Mouse (Mus musculus) liver, embryonic 15.5 days (tissue): ENCODE data around the gene Cdc42ep2. TPM values are rescaled to one million over a fixed set of nuclear protein-coding genes. Genes with fewer than 3 reads are reported as not detected.

Experiments
- ATAC-seq: fragments of 200-750 bp; cut with Nextera tagmentation; 2 replicates; pipeline ENCODE4 v1.8.0; 2017; ENCODE audit warnings: moderate number of reproducible peaks, mild to moderate bottlenecking, moderate library complexity; ENCODE audit not compliant: insufficient read depth
- H3K27ac ChIP-seq: fragments of 300-500 bp; sonication (generic); replicated peaks from 2 replicates; pipeline ENCODE4 v1.5.1; 2015; ENCODE audit warnings: mild to moderate bottlenecking, inconsistent platforms
- H3K27me3 ChIP-seq: fragments of 300-500 bp; sonication (generic); 2 replicates; pipeline ENCODE4 v1.6.1; 2015; ENCODE audit warnings: mild to moderate bottlenecking, inconsistent platforms
- H3K36me3 ChIP-seq: fragments of 300-500 bp; sonication (generic); replicated peaks from 2 replicates; pipeline ENCODE4 v1.6.1; 2015; ENCODE audit warnings: moderate library complexity, mild to moderate bottlenecking, inconsistent platforms
- H3K4me1 ChIP-seq: fragments of 300-500 bp; sonication (generic); replicated peaks from 2 replicates; pipeline ENCODE4 v1.6.1; 2015; ENCODE audit warnings: inconsistent platforms
- H3K4me2 ChIP-seq: fragments of 300-500 bp; sonication (generic); 2 replicates; pipeline ENCODE4 v1.6.1; 2015; ENCODE audit warnings: moderate library complexity, mild to moderate bottlenecking, inconsistent platforms
- H3K4me3 ChIP-seq: fragments of 300-500 bp; sonication (generic); replicated peaks from 2 replicates; pipeline ENCODE4 v1.5.1; 2015; ENCODE audit warnings: mild to moderate bottlenecking, inconsistent platforms
- H3K9ac ChIP-seq: fragments of 300-500 bp; sonication (generic); 2 replicates; pipeline ENCODE4 v1.6.1; 2015; ENCODE audit warnings: moderate library complexity, mild to moderate bottlenecking, inconsistent platforms
- H3K9me3 ChIP-seq: fragments of 300-500 bp; sonication (generic); replicated peaks from 2 replicates; pipeline ENCODE4 v1.6.1; 2016; ENCODE audit warnings: inconsistent platforms
- WGBS: fragments of 180-500 bp; shearing (Covaris S2); methylation state at CpG from one replicate; pipeline ENCODE4 v1.1.7; 2015; ENCODE audit warnings: mixed read lengths; ENCODE audit not compliant: insufficient replicate concordance; 5-methylcytosine and 5-hydroxymethylcytosine counted together
- polyA plus RNA-seq: library from polyadenylated mRNA; unstranded; fragments of >200 nt; fragmentation: Nextera tagmentation; extraction: Ambion mirVana; gene quantifications from 2 replicates; pipeline ENCODE4 v1.2.1, GENCODE M21; 2015

Gene Cdc42ep2
- polyA plus RNA-seq, 1 experiment from 2014 or later, result 2.9 TPM

GRCm38 (mm10) chr19:5955704-5956670, 31.4 kb upstream of the Cdc42ep2 start:
- Histone ChIP-seq H3K4me1 (peaks cover 27% of the 10 kb centered on the region), H3K4me2 (peak overlapping the region; percentile 34), H3K9ac (no peak overlapping the region), H3K27me3 (no peaks in the 10 kb centered on the region), H3K9me3 (no peaks in the 10 kb centered on the region), H3K36me3 (peaks cover 97% of the 10 kb centered on the region), H3K4me3 (peak overlapping the region; percentile 5; the same call in 1 of the 2 replicates), H3K27ac (0 out of 2 replicates have a peak overlapping the region, but pooled peaks have one; percentile 10)
- 76% methylated on average over 28 of the region's 28 CpGs for WGBS
- no peak for ATAC-seq

GRCm38 (mm10) chr19:5954936-5955335, 30.3 kb upstream of the Cdc42ep2 start:
- H3K4me1 ChIP-seq, result peaks cover 22% of the 10 kb centered on the region
- no peaks in the 10 kb centered on the region for H3K27me3 ChIP-seq
- H3K27ac ChIP-seq, result no peak overlapping the region; the same call in 1 of the 2 replicates
- H3K4me3 ChIP-seq, result no peak overlapping the region
- peaks cover 97% of the 10 kb centered on the region for H3K36me3 ChIP-seq
- no peak overlapping the region for H3K4me2 ChIP-seq
- 91% methylated on average over 10 of the region's 10 CpGs for WGBS
- no peaks in the 10 kb centered on the region for H3K9me3 ChIP-seq
- ATAC-seq, result no peak
- H3K9ac ChIP-seq, result no peak overlapping the region

GRCm38 (mm10) chr19:5954031-5954710, 29.6 kb upstream of the Cdc42ep2 start:
- ATAC-seq, result no peak
- peaks cover 97% of the 10 kb centered on the region for H3K36me3 ChIP-seq
- H3K4me3 ChIP-seq, result no peak overlapping the region
- no peak overlapping the region; the same call in 1 of the 2 replicates for H3K27ac ChIP-seq
- peaks cover 22% of the 10 kb centered on the region for H3K4me1 ChIP-seq
- no peak overlapping the region for H3K4me2 ChIP-seq
- H3K9ac ChIP-seq, result no peak overlapping the region
- H3K9me3 ChIP-seq, result no peaks in the 10 kb centered on the region
- 87% methylated on average over 22 of the region's 22 CpGs for WGBS
- H3K27me3 ChIP-seq, result no peaks in the 10 kb centered on the region

GRCm38 (mm10) chr19:5953201-5953770, 28.7 kb upstream of the Cdc42ep2 start:
- Histone ChIP-seq H3K4me2 (no peak overlapping the region), H3K36me3 (peaks cover 97% of the 10 kb centered on the region), H3K4me3 (no peak overlapping the region), H3K9me3 (no peaks in the 10 kb centered on the region), H3K27me3 (no peaks in the 10 kb centered on the region), H3K4me1 (peaks cover 22% of the 10 kb centered on the region), H3K27ac (no peak overlapping the region), H3K9ac (no peak overlapping the region)
- no peak for ATAC-seq
- 89% methylated on average over 19 of the region's 19 CpGs for WGBS

- H3K4me2 ChIP-seq, result no peak overlapping the region
- H3K27me3 ChIP-seq, result no peaks in the 10 kb centered on the region
- peak; percentile 40 for ATAC-seq
- H3K4me1 ChIP-seq, result peaks cover 16% of the 10 kb centered on the region
- H3K36me3 ChIP-seq, result peaks cover 98% of the 10 kb centered on the region
- H3K4me3 ChIP-seq, result no peak overlapping the region
- no peak overlapping the region for H3K9ac ChIP-seq
- peak overlapping the region; percentile 38; the same call in 1 of the 2 replicates for H3K27ac ChIP-seq
- 76% methylated on average over 13 of the region's 13 CpGs for WGBS
- no peaks in the 10 kb centered on the region for H3K9me3 ChIP-seq
These were observed 27.6 kb upstream of the Cdc42ep2 start for GRCm38 (mm10) chr19:5952071-5952691.

- peaks cover 98% of the 10 kb centered on the region for H3K36me3 ChIP-seq
- ATAC-seq, result no peak
- H3K9me3 ChIP-seq, result no peaks in the 10 kb centered on the region
- H3K4me3 ChIP-seq, result no peak overlapping the region
- WGBS, result 84% methylated on average over 16 of the region's 16 CpGs
- H3K4me2 ChIP-seq, result no peak overlapping the region
- H3K27ac ChIP-seq, result no peak overlapping the region; the same call in 1 of the 2 replicates
- H3K27me3 ChIP-seq, result no peaks in the 10 kb centered on the region
- H3K9ac ChIP-seq, result no peak overlapping the region
- peaks cover 18% of the 10 kb centered on the region for H3K4me1 ChIP-seq
These were observed 27.0 kb upstream of the Cdc42ep2 start for GRCm38 (mm10) chr19:5951631-5952030.

- no peak for ATAC-seq
- Histone ChIP-seq H3K9me3 (no peaks in the 10 kb centered on the region), H3K9ac (no peak overlapping the region), H3K27ac (no peak overlapping the region), H3K36me3 (peaks cover 99% of the 10 kb centered on the region), H3K4me3 (no peak overlapping the region), H3K4me2 (no peak overlapping the region), H3K4me1 (peaks cover 19% of the 10 kb centered on the region), H3K27me3 (no peaks in the 10 kb centered on the region)
- 87% methylated on average over 11 of the region's 11 CpGs for WGBS
These were observed 25.6 kb upstream of the Cdc42ep2 start for GRCm38 (mm10) chr19:5950218-5950617.

GRCm38 (mm10) chr19:5945891-5946290, 21.3 kb upstream of the Cdc42ep2 start:
- H3K36me3 ChIP-seq, result peaks cover 99% of the 10 kb centered on the region
- ATAC-seq, result no peak
- no peak overlapping the region for H3K4me3 ChIP-seq
- H3K27me3 ChIP-seq, result no peaks in the 10 kb centered on the region
- H3K4me1 ChIP-seq, result peaks cover 26% of the 10 kb centered on the region
- WGBS, result 81% methylated on average over 8 of the region's 8 CpGs
- H3K9ac ChIP-seq, result no peak overlapping the region
- H3K9me3 ChIP-seq, result no peaks in the 10 kb centered on the region
- peak overlapping the region; percentile 62 for H3K27ac ChIP-seq
- no peak overlapping the region for H3K4me2 ChIP-seq

- H3K27ac ChIP-seq, result peak overlapping the region; percentile 62; the same call in 1 of the 2 replicates
- H3K9me3 ChIP-seq, result no peaks in the 10 kb centered on the region
- H3K4me3 ChIP-seq, result no peak overlapping the region
- ATAC-seq, result peak; percentile 36; the same call in 1 of the 2 replicates
- no peak overlapping the region for H3K9ac ChIP-seq
- H3K4me2 ChIP-seq, result no peak overlapping the region
- H3K36me3 ChIP-seq, result peaks cover 99% of the 10 kb centered on the region
- WGBS, result 63% methylated on average over 7 of the region's 7 CpGs
- H3K27me3 ChIP-seq, result no peaks in the 10 kb centered on the region
- H3K4me1 ChIP-seq, result peaks cover 30% of the 10 kb centered on the region
These were observed 20.4 kb upstream of the Cdc42ep2 start for GRCm38 (mm10) chr19:5945027-5945426.

- no peak for ATAC-seq
- Histone ChIP-seq H3K9me3 (no peaks in the 10 kb centered on the region), H3K4me2 (no peak overlapping the region), H3K9ac (no peak overlapping the region), H3K27me3 (no peaks in the 10 kb centered on the region), H3K4me3 (no peak overlapping the region), H3K4me1 (peaks cover 36% of the 10 kb centered on the region), H3K27ac (0 out of 2 replicates have a peak overlapping the region, but pooled peaks have one; percentile 6), H3K36me3 (peaks cover 99% of the 10 kb centered on the region)
- 69% methylated on average over 8 of the region's 8 CpGs for WGBS
These were observed 19.5 kb upstream of the Cdc42ep2 start for GRCm38 (mm10) chr19:5944145-5944544.
